Mouse (Mus musculus): ENCODE measurements around the gene Pip5k1a. TPM values are rescaled to one million over a fixed set of nuclear protein-coding genes. Genes with fewer than 3 reads are reported as not detected.

Gene Pip5k1a
- polyA plus RNA-seq, 2 experiments = 4.7 to 9.4 TPM

DNA sequence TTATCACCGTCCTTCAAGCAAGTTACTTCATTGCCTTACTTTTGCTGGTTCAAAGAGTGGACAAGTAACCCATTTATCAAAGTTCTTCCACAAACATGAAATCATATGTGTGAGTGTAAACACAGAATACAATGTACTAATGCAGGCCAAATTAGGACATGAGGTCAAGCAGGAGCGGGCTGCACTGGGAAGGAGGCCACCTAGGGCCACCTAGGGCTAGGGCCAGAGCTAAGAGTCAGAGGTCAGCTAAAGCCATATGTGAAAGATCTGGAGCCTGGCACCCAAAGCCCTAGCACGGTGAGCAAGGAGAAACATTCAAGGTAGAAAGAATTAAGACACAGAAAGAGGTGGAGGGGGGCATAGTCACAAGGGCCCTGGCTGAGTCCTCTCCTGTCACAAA is 93.7 kb downstream of the Pip5k1a start:
- Histone ChIP-seq H3K27me3 (ENCODE audit: control insufficient read depth, insufficient read depth, low read length) (no peaks in the 10 kb centered on the region), H3K9ac (replicated peaks) (peak overlapping the region; percentile 23; the same call in 1 of the 2 replicates), H3K27ac (no peak overlapping the region), H3K9me3 (ENCODE audit: control insufficient read depth, low read length) (no peaks in the 10 kb centered on the region), H3K4me1 (replicated peaks; ENCODE audit: control insufficient read depth in 2 of 2, insufficient read depth in 2 of 2, low read length in 1 of 2) (peaks cover 10 to 11% of the 10 kb centered on the region in 2 experiments), H3K36me3 (replicated peaks; ENCODE audit: control insufficient read depth, insufficient read depth, low read depth) (peaks cover 39% of the 10 kb centered on the region), H3K4me2 (ENCODE audit: low read depth) (no peak overlapping the region), H3K4me3 (ENCODE audit: insufficient read depth in 1 of 2, low read depth in 2 of 2, low read length in 2 of 2) (no peak overlapping the region)
- TF ChIP-seq EP300 (IDR thresholded peaks at IDR 0.05; ENCODE audit: low read depth) (no peak), CTCF (IDR thresholded peaks at IDR 0.05; ENCODE audit: low read depth) (no peak)
- ATAC-seq (ENCODE audit: insufficient read depth) (no peak), DNase-seq (ENCODE audit: low read depth in 3 of 3, low spot score in 3 of 3) (no peak)
- 97% methylated on average over 3 of the region's 3 CpGs for WGBS (ENCODE audit: insufficient replicate concordance)

DNA sequence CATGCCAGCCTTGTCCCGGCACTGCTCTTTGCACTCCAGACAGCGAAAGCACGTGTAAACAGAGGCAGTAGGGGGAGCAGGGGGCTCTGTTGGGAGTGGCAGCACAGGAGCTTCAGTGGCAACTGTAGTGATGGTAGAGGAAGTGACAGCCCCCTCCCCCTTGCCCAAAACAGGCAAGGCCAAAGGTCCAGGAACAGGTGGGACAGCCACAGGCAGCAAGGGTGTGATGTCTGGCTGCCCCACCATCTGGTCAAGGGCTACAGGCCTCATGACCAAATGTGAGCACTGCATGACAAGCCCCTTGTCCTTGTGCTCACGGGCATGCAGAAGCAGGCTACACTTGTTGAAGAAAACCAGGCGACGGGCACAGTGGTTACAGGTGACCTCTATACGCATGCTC is 96.3 kb downstream of the Pip5k1a start:
- Histone ChIP-seq H3K4me2 (ENCODE audit: low read depth) (no peak overlapping the region), H3K9me3 (ENCODE audit: control insufficient read depth, low read length) (no peaks in the 10 kb centered on the region), H3K4me1 (replicated peaks; ENCODE audit: control insufficient read depth in 2 of 2, insufficient read depth in 2 of 2, low read length in 1 of 2) (peaks cover 4 to 6% of the 10 kb centered on the region in 2 experiments), H3K27me3 (ENCODE audit: control insufficient read depth, insufficient read depth, low read length) (no peaks in the 10 kb centered on the region), H3K4me3 (ENCODE audit: insufficient read depth in 1 of 2, low read depth in 2 of 2, low read length in 2 of 2) (no peak overlapping the region), H3K27ac (no peak overlapping the region), H3K36me3 (replicated peaks; ENCODE audit: control insufficient read depth, insufficient read depth, low read depth) (peaks cover 50% of the 10 kb centered on the region), H3K9ac (replicated peaks) (no peak overlapping the region)
- no peak for TF ChIP-seq CTCF (IDR thresholded peaks at IDR 0.05; ENCODE audit: low read depth)
- no peak for TF ChIP-seq EP300 (IDR thresholded peaks at IDR 0.05; ENCODE audit: low read depth)
- WGBS (ENCODE audit: insufficient replicate concordance) = 71% methylated on average over 7 of the region's 7 CpGs
- DNase-seq (ENCODE audit: low read depth in 3 of 3, low spot score in 3 of 3) (no peak), ATAC-seq (ENCODE audit: insufficient read depth) (no peak)

Small RNAs within 50 kb of the gene (microRNA-seq; reads per million reads assigned to microRNA genes)
- gene Mir8099-1 = not detected

Other genes starting within 250 kb of the Pip5k1a start
- gene Psmb4, start 220.0 kb downstream of the Pip5k1a start, polyA plus RNA-seq (2012; rRNA removed) = 127 and 157 TPM in 2 replicates
- 190 and 203 TPM in 2 replicates for gene Psmb4, start 220.0 kb downstream of the Pip5k1a start, polyA plus RNA-seq (2014; fragmentation: Nextera tagmentation; extraction: Ambion mirVana)
- gene Selenbp1, start 173.9 kb downstream of the Pip5k1a start, polyA plus RNA-seq (2012; rRNA removed) = 43.5 and 44.8 TPM in 2 replicates
- 56.7 and 71.2 TPM in 2 replicates for gene Selenbp1, start 173.9 kb downstream of the Pip5k1a start, polyA plus RNA-seq (2014; fragmentation: Nextera tagmentation; extraction: Ambion mirVana)
- 2.3 TPM in 2 replicates for gene Rfx5, start 152.9 kb downstream of the Pip5k1a start, polyA plus RNA-seq (2012; rRNA removed)
- gene Rfx5, start 152.9 kb downstream of the Pip5k1a start, polyA plus RNA-seq (2014; fragmentation: Nextera tagmentation; extraction: Ambion mirVana) = 0.88 and 1.5 TPM in 2 replicates
- gene Pi4kb, start 132.2 kb downstream of the Pip5k1a start, polyA plus RNA-seq (2012; rRNA removed) = 7.3 and 14.0 TPM in 2 replicates
- gene Pi4kb, start 132.2 kb downstream of the Pip5k1a start, polyA plus RNA-seq (2014; fragmentation: Nextera tagmentation; extraction: Ambion mirVana) = 6.8 and 10.0 TPM in 2 replicates
- gene Zfp687, start 91.5 kb downstream of the Pip5k1a start, polyA plus RNA-seq (2012; rRNA removed) = 5.8 and 6.6 TPM in 2 replicates
- gene Zfp687, start 91.5 kb downstream of the Pip5k1a start, polyA plus RNA-seq (2014; fragmentation: Nextera tagmentation; extraction: Ambion mirVana) = 4.4 and 5.9 TPM in 2 replicates
- 114 and 150 TPM in 2 replicates for gene Psmd4, start 64.3 kb downstream of the Pip5k1a start, polyA plus RNA-seq (2012; rRNA removed)
- gene Psmd4, start 64.3 kb downstream of the Pip5k1a start, polyA plus RNA-seq (2014; fragmentation: Nextera tagmentation; extraction: Ambion mirVana) = 153 and 161 TPM in 2 replicates
- 19.7 and 23.4 TPM in 2 replicates for gene Vps72, start 4.1 kb upstream of the Pip5k1a start, polyA plus RNA-seq (2012; rRNA removed)
- 29.6 and 31.4 TPM in 2 replicates for gene Vps72, start 4.1 kb upstream of the Pip5k1a start, polyA plus RNA-seq (2014; fragmentation: Nextera tagmentation; extraction: Ambion mirVana)
- gene Tmod4, start 17.5 kb upstream of the Pip5k1a start, polyA plus RNA-seq (2012; rRNA removed) = 0.11 and 0.32 TPM in 2 replicates
- gene Tmod4, start 17.5 kb upstream of the Pip5k1a start, polyA plus RNA-seq (2014; fragmentation: Nextera tagmentation; extraction: Ambion mirVana) = 0.15 and 0.23 TPM in 2 replicates
- 22.4 and 33.1 TPM in 2 replicates for gene Scnm1, start 27.1 kb upstream of the Pip5k1a start, polyA plus RNA-seq (2012; rRNA removed)
- gene Scnm1, start 27.1 kb upstream of the Pip5k1a start, polyA plus RNA-seq (2014; fragmentation: Nextera tagmentation; extraction: Ambion mirVana) = 23.1 and 24.8 TPM in 2 replicates
- gene Lysmd1, start 27.2 kb upstream of the Pip5k1a start, polyA plus RNA-seq (2012; rRNA removed) = 2.9 and 3.9 TPM in 2 replicates
- gene Lysmd1, start 27.2 kb upstream of the Pip5k1a start, polyA plus RNA-seq (2014; fragmentation: Nextera tagmentation; extraction: Ambion mirVana) = 4.8 and 5.2 TPM in 2 replicates
- 4.8 and 4.9 TPM in 2 replicates for gene Tnfaip8l2, start 35.4 kb upstream of the Pip5k1a start, polyA plus RNA-seq (2012; rRNA removed)
- gene Tnfaip8l2, start 35.4 kb upstream of the Pip5k1a start, polyA plus RNA-seq (2014; fragmentation: Nextera tagmentation; extraction: Ambion mirVana) = 5.7 and 6.1 TPM in 2 replicates
- 0.69 and 1.6 TPM in 2 replicates for gene Sema6c, start 53.5 kb upstream of the Pip5k1a start, polyA plus RNA-seq (2012; rRNA removed)
- 0.11 and 0.29 TPM in 2 replicates for gene Sema6c, start 53.5 kb upstream of the Pip5k1a start, polyA plus RNA-seq (2014; fragmentation: Nextera tagmentation; extraction: Ambion mirVana)
- gene Gabpb2, start 111.0 kb upstream of the Pip5k1a start, polyA plus RNA-seq (2012; rRNA removed) = 10.4 and 14.3 TPM in 2 replicates
- 5.1 and 6.9 TPM in 2 replicates for gene Gabpb2, start 111.0 kb upstream of the Pip5k1a start, polyA plus RNA-seq (2014; fragmentation: Nextera tagmentation; extraction: Ambion mirVana)
- gene Cdc42se1, start 121.8 kb upstream of the Pip5k1a start, polyA plus RNA-seq (2012; rRNA removed) = 21.3 and 24.9 TPM in 2 replicates
- 40.9 and 48.5 TPM in 2 replicates for gene Cdc42se1, start 121.8 kb upstream of the Pip5k1a start, polyA plus RNA-seq (2014; fragmentation: Nextera tagmentation; extraction: Ambion mirVana)
- 3.0 and 3.6 TPM in 2 replicates for gene Mllt11, start 125.2 kb upstream of the Pip5k1a start, polyA plus RNA-seq (2012; rRNA removed)
- gene Mllt11, start 125.2 kb upstream of the Pip5k1a start, polyA plus RNA-seq (2014; fragmentation: Nextera tagmentation; extraction: Ambion mirVana) = 1.9 and 2.7 TPM in 2 replicates
- gene Gm128, start 134.7 kb upstream of the Pip5k1a start, polyA plus RNA-seq (2012; rRNA removed) = 0.12 and 0.19 TPM in 2 replicates
- 0.14 and 0.19 TPM in 2 replicates for gene Gm128, start 134.7 kb upstream of the Pip5k1a start, polyA plus RNA-seq (2014; fragmentation: Nextera tagmentation; extraction: Ambion mirVana)
- gene Bnipl, start 144.3 kb upstream of the Pip5k1a start, polyA plus RNA-seq (2012; rRNA removed) = 0.04 TPM in 2 replicates
- 0.16 TPM in 1 of 2 replicates, not detected in the other for gene Bnipl, start 144.3 kb upstream of the Pip5k1a start, polyA plus RNA-seq (2014; fragmentation: Nextera tagmentation; extraction: Ambion mirVana)
- gene Mindy1, start 174.4 kb upstream of the Pip5k1a start, polyA plus RNA-seq (2012; rRNA removed) = 13.2 and 13.6 TPM in 2 replicates
- gene Mindy1, start 174.4 kb upstream of the Pip5k1a start, polyA plus RNA-seq (2014; fragmentation: Nextera tagmentation; extraction: Ambion mirVana) = 16.1 and 16.8 TPM in 2 replicates
- gene Prune1, start 175.1 kb upstream of the Pip5k1a start, polyA plus RNA-seq (2012; rRNA removed) = 8.0 TPM in 2 replicates
- gene Prune1, start 175.1 kb upstream of the Pip5k1a start, polyA plus RNA-seq (2014; fragmentation: Nextera tagmentation; extraction: Ambion mirVana) = 6.8 and 7.3 TPM in 2 replicates
- 2.5 and 2.6 TPM in 2 replicates for gene Anxa9, start 200.2 kb upstream of the Pip5k1a start, polyA plus RNA-seq (2012; rRNA removed)
- gene Anxa9, start 200.2 kb upstream of the Pip5k1a start, polyA plus RNA-seq (2014; fragmentation: Nextera tagmentation; extraction: Ambion mirVana) = 2.8 and 3.8 TPM in 2 replicates
- 55.1 and 63.8 TPM in 2 replicates for gene Cers2, start 207.9 kb upstream of the Pip5k1a start, polyA plus RNA-seq (2012; rRNA removed)
- 80.2 and 88.2 TPM in 2 replicates for gene Cers2, start 207.9 kb upstream of the Pip5k1a start, polyA plus RNA-seq (2014; fragmentation: Nextera tagmentation; extraction: Ambion mirVana)

Data from liver, embryonic 14.5 days (tissue).